Mouse (Mus musculus) liver, embryonic 18 days (tissue): Measurements from ENCODE around the gene Ccnf. TPM values are rescaled to one million over a fixed set of nuclear protein-coding genes. Genes with fewer than 3 reads are reported as not detected.

Source experiments
- polyA plus RNA-seq: library from polyadenylated mRNA; depleted of rRNA; stranded (reverse); fragments of >200 nt; gene quantifications from 2 replicates; pipeline ENCODE4 v1.2.3, GENCODE M21; 2012; rRNA removed

Ccnf gene
- polyA plus RNA-seq = 17.5 and 18.2 TPM in 2 replicates

DNA sequence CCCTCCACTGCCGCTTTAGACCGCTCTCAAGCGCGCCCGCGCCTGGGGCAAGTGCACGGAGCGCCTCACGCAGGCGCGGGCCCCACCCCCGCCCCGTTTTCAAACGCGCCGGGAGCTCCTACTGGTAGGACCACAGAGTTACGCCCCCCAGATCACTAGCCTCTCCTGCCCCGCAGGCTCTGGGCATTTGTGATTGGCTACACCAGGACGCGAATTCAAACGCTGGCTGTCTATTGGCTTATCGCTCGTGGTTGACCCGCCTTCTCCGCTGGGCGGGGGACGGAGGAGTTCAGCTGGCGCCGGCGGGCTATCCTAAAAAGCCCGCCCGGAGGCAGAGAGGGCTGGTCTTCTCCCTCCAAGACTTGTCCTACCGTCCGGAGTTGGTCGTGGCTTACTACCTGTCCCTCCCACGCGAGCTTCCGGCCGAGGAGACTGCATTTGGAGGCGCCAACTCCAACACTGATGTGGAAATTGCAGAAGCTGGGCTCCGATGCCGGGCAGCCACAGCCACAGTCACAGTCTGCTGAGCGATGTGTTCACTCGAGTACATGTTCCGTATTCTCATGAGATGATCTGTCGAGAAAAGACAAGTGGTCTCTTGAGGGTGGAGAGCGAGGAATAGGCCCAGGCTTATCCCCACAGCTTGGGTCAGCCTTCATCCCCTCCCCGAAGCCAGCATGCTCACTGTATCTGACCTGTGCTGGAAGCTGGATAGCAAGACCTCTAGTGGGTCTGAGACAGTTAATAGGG, at the start of gene Ccnf:
Gene Ccnf (minus strand): TSS at position 165 of the 750 bp plus-strand sequence.

DNA sequence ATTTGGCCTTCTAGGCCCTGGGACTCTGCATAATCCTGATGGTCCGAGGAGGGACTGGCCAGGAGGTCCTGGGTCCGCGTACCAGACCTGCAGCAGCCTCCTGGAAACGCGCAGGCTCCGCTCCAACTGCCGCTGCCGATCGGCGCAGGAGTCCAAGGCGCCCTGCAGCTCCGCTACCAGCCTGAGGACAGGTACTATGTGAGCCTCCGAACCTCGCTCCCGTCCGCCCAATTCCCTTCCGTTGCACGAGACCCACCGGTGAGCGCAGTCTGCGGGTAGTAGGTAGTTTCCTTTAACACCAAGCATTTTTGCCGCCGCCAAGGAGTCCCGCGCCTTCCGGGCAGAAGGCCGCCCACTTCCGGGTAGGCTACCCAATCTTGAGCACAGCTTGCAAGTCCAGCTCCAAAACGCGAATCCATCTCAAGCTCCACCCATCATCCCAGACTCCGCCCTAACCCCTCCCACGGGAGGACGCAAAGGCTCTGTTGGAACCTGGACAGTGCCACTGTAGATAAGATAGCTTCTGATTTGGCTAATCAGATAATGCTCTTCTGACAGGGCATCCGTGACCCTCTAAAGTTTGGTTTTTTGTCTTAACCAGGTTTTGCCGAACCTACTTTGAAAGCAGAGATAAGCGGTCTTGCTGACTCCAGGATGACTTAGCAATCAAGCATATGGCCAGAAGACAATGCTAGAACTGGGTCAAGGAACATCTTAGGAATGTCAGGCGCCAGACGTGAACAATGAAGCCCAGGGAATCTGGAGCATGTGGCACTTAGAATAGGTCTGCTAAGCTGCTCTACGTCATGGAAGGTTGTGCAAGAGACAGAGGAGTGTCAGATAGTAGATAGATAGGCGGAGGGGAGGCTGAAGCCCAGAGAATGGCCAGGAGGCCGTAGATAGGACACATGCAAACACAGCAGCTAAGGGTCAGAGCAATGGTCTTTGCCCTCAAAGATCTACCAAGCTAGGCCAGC, 30.6 kb downstream of the Ccnf start, which contains the start of gene Tedc2:
Gene Tedc2 (minus strand): TSS at position 417 of the 977 bp plus-strand sequence.

DNA sequence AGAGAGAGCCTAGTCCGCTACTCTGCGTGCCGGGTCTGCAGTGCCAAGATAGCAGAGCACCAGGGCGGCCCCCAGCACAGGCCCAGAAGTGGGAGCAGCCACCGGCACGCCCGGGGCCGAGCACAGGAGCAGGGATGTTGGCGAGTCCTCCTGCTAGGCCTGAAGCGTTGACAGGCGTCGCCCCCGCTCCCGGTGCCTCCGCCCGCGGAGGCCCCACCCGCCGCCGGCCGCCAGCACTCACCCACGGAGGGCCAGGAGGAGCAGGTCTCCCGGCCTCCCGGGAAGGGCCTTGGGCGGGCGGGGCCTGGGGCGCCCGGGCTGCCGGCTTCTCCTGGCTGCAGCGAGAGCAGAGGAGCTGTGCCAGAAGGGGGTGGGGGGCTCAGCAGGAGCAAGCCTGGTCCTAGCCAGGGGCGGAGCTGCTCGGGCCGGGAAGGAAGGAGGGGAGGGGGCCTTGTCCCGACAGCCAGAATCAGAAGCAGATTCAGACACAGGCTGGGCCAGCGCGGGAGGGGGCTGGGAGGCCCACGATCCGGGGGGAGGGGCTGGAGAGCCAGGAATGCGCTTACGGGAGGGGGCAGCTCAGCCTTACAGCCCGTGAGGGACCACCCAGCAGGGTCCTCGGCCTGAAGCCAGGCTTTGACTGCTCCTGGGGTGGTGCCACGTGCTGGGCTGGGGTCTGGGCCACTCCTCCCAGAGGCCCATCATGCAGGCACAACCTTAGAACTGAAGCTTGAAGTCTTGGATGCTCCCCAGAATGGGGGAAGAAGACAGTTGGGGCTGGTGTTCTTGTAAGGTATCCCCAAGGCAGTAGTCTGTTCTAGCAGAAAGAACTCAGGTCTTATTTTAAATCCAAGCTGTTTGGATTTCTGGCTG, 42.0 kb downstream of the Ccnf start, which contains the start of gene Ntn3:
Gene Ntn3 (minus strand): TSS at position 489 of the 873 bp plus-strand sequence.

DNA sequence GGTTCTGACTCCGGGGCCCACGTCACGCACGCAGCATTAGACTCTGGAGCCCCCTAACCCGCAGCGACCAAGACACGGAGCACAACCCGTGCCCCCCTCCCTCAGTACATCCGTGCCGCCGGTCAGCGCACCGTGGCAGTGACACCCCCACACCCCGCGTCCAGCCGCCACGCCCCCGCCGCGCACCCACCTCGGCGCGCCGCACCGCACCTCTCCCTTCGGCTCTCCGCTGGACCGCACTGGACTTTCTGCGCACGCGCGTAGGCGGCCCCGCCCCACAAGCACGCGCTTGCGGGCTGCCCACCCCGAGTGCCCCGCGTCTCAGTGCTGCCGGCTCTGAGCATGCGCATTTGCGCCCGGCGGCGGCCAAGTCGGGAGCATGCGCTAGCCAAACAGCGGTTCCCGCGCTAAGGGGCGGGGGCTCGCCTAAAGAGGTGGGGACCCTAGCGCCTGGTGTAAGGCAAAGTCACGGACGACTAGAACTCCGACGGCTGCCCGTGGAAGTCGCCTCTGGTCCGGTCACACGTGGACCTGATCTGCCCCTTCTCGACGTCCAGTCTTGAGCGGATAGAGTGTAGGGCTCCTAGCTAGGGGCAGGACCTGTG, 45.9 kb downstream of the Ccnf start, which contains the start of gene Tbc1d24:
Gene Tbc1d24 (minus strand): TSS at position 279 of the 605 bp plus-strand sequence.

Other genes starting within 250 kb of the Ccnf start
- gene Prss27, start 213.3 kb downstream of the Ccnf start, polyA plus RNA-seq = not detected in 2 replicates
- 7.4 and 7.8 TPM in 2 replicates for gene Kctd5, start 178.0 kb downstream of the Ccnf start, polyA plus RNA-seq
- gene Pdpk1, start 100.6 kb downstream of the Ccnf start, polyA plus RNA-seq = 8.0 and 9.4 TPM in 2 replicates
- gene Amdhd2, start 87.7 kb downstream of the Ccnf start, polyA plus RNA-seq = 12.7 and 13.7 TPM in 2 replicates
- 277 and 289 TPM in 2 replicates for gene Atp6v0c, start 81.8 kb downstream of the Ccnf start, polyA plus RNA-seq
- 13.3 and 13.9 TPM in 2 replicates for gene Tbc1d24, start 45.9 kb downstream of the Ccnf start, polyA plus RNA-seq
- 0.30 and 0.37 TPM in 2 replicates for gene Ntn3, start 42.0 kb downstream of the Ccnf start, polyA plus RNA-seq
- gene Tedc2, start 30.6 kb downstream of the Ccnf start, polyA plus RNA-seq = 13.1 and 15.0 TPM in 2 replicates
- gene Abca17, start 99.6 kb upstream of the Ccnf start, polyA plus RNA-seq = not detected in 2 replicates
- gene Abca3, start 100.5 kb upstream of the Ccnf start, polyA plus RNA-seq = 9.4 and 10.9 TPM in 2 replicates
- 72.7 and 77.9 TPM in 2 replicates for gene Rnps1, start 163.1 kb upstream of the Ccnf start, polyA plus RNA-seq
- gene Eci1, start 175.2 kb upstream of the Ccnf start, polyA plus RNA-seq = 112 and 121 TPM in 2 replicates
- gene Dnase1l2, start 191.6 kb upstream of the Ccnf start, polyA plus RNA-seq = 2.2 and 2.4 TPM in 2 replicates
- gene E4f1, start 218.8 kb upstream of the Ccnf start, polyA plus RNA-seq = 17.6 and 21.6 TPM in 2 replicates
- gene Pgp, start 218.9 kb upstream of the Ccnf start, polyA plus RNA-seq = 21.3 and 23.2 TPM in 2 replicates
- 0.14 and 0.23 TPM in 2 replicates for gene Bricd5, start 222.4 kb upstream of the Ccnf start, polyA plus RNA-seq
- gene Mlst8, start 227.6 kb upstream of the Ccnf start, polyA plus RNA-seq = 10.8 TPM in 2 replicates
- 0.07 and 0.08 TPM in 2 replicates for gene Caskin1, start 237.1 kb upstream of the Ccnf start, polyA plus RNA-seq